Mouse (Mus musculus) central nervous system, embryonic 14 days (tissue): ENCODE data around the gene Arntl. TPM values are rescaled to one million over a fixed set of nuclear protein-coding genes. Genes with fewer than 3 reads are reported as not detected.

Experiments
- polyA plus RNA-seq: library from polyadenylated mRNA; depleted of rRNA; stranded (reverse); fragments of >200 nt; gene quantifications from 2 replicates; pipeline ENCODE4 v1.2.3, GENCODE M21; 2012; rRNA removed

Arntl gene
- polyA plus RNA-seq = 14.1 and 15.4 TPM in 2 replicates

DNA sequence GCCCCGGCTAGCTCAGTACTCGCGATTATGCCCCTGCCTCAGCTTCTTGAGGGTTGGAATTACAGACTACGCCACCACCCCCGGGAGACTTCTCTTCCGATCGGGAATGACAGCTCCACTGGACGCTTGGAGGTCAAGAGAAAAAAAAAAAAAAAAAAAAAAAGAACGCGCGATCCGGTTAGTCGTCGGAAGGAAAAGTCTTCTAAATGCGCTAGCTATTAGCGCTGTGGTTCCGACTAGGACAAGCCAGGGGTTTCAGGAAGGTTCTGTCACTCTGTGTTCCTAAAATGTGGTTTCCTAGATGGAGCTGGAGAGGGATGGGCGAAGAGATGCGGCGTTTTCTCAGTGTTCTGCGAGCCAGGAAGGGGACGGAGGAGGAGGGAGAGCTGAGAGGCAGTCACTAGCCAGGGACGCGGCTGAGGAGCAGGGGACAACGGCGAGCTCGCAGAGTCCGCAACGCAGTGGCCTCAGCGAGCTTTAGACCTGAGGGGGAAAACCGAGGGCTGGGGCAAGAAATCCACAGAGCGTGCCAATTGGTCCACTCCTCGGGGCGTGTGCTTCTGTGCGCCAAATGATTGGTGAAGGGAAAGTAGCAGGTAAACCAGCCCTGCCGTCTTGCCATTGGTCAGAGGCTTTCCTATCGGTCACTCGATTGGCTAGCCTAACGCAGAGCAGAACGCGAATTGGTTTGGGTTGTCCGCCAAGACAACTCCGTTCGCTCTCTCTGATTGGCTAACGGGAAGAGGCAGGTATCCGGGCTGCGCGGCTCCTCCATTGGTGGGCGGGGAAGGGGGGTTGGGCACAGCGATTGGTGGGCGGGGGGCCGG lies at the start of gene Arntl:
Gene Arntl, plus strand, starts transcription at position 822 of the 827 bp plus-strand sequence.

Other genes with a start within 250 kb of the Arntl start
- gene Btbd10, start 161.9 kb downstream of the Arntl start, polyA plus RNA-seq = 47.2 and 49.4 TPM in 2 replicates
- not detected in 2 replicates for gene Pth, start 181.1 kb downstream of the Arntl start, polyA plus RNA-seq